ENCODE assay signal across 20 mouse cellular contexts in the genomic region with DNA sequence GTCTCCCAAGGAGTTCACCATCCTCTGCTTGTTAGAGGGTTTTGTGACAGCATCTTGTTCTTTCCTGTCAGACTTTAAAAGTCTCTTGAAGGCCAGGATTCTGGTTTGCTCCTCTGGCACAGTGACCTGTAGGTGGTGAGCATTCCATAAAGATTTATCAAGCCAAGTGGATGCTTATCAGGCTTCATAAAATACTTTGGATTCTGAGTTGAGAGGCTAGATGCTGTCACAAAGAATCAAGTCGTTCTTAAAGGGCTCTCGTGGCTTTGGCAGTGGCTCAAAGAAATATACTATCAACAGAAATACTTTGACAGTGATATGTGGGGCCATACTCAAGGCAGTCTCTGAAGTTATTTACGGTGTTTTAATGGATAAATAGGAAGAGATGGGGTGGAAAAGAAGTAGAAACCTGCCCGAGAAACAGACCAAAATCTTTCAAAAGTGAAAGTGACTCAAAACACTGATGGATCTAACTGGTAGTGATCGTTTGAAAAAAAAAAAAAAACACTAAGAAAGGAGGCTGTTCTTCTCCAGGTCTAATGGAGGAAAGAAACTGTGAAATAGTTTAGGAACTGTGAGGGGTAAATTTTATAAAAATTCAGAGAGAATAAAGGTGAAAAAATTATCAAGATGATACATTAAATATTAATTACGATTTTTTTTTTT.
DNase-seq lines count a peak whose midpoint lies in the region; ATAC-seq and TF ChIP-seq lines count a peak whose summit lies in the region.
"Had no signal": no experiment of that assay in that cellular context is flagged by ENCODE, and none has a peak within 500 bp of the region (broad histone marks: within the 10 kb centered on the region; RNA-seq: fewer than 3 reads in every experiment).

No protein-coding gene starts in this region.

- H3K79me2 ChIP-seq in myocyte (ENCODE audit: control insufficient read depth, insufficient read depth) = no peaks in the 10 kb centered on the region

- peak overlapping the region; percentile 54 for H3K4me2 ChIP-seq in heart, embryonic 13.5 days
- peak overlapping the region; percentile 30; the same call in 1 of the 2 replicates for H3K4me2 ChIP-seq in lung, embryonic 15.5 days
- H3K4me2 ChIP-seq in myocyte (ENCODE audit: low read depth) = peak overlapping the region; percentile 3
- H3K4me2 ChIP-seq: forebrain, embryonic 15.5 days; liver, embryonic 13.5 days; midbrain, embryonic 15.5 days had no signal

- H3K4me1 ChIP-seq in heart, embryonic 13.5 days = peaks cover 4% of the 10 kb centered on the region; the same call in 1 of the 2 replicates
- H3K4me1 ChIP-seq in lung, embryonic 15.5 days = no peaks in the 10 kb centered on the region
- H3K4me1 ChIP-seq in cerebellum, adult 2 months (ENCODE audit: control insufficient read depth, insufficient read depth, low read length) = no peaks in the 10 kb centered on the region
- H3K4me1 ChIP-seq: forebrain, embryonic 15.5 days; liver, embryonic 13.5 days; megakaryocyte, embryonic 14.5 days; midbrain, embryonic 15.5 days had no signal

- ATAC-seq in heart, embryonic 13.5 days (ENCODE audit: extremely low read depth, insufficient number of reproducible peaks, low FRiP score, low TSS enrichment) = no peak
- no peak; the same call in 1 of the 2 replicates for ATAC-seq in lung, embryonic 15.5 days (ENCODE audit: borderline replicate concordance, extremely low read depth, low FRiP score, low TSS enrichment)
- ATAC-seq: forebrain, embryonic 15.5 days; hindbrain, embryonic 16.5 days; intestine, postnatal 0 days; midbrain, embryonic 15.5 days had no signal

- H3K4me3 ChIP-seq in heart, embryonic 13.5 days = peak overlapping the region; percentile 18
- no peak overlapping the region for H3K4me3 ChIP-seq in lung, embryonic 15.5 days
- no peak overlapping the region for H3K4me3 ChIP-seq in myocyte
- no peak overlapping the region for H3K4me3 ChIP-seq in cerebellum, adult 2 months (replicated peaks; ENCODE audit: insufficient read depth, low read depth, low read length)
- H3K4me3 ChIP-seq: forebrain, embryonic 15.5 days; layer of hippocampus, adult 2 months; liver, embryonic 13.5 days; megakaryocyte, embryonic 14.5 days; midbrain, embryonic 15.5 days had no signal

- TF ChIP-seq POLR2A in myocyte (IDR thresholded peaks at IDR 0.05; ENCODE audit: insufficient read length, low read depth) = no peak
- TF ChIP-seq POLR2A in cerebellum, adult 2 months (IDR thresholded peaks at IDR 0.05; ENCODE audit: borderline replicate concordance, insufficient read depth, low read length) = no peak

- WGBS in heart, embryonic 13.5 days = 34% methylated on average over 6 of the region's 6 CpGs
- WGBS in lung, embryonic 15.5 days = 31% methylated on average over 6 of the region's 6 CpGs
- 18% methylated on average over 6 of the region's 6 CpGs for WGBS in cerebellum, adult 2 months

- no peak overlapping the region for H3K9ac ChIP-seq in heart, embryonic 13.5 days
- H3K9ac ChIP-seq in lung, embryonic 15.5 days = no peak overlapping the region
- H3K9ac ChIP-seq: forebrain, embryonic 15.5 days; liver, embryonic 13.5 days; midbrain, embryonic 15.5 days had no signal

- no peak for DNase-seq in heart, postnatal 4 days
- DNase-seq in Muller cell, postnatal 12 days (ENCODE audit: inconsistent ontology term) = peak; percentile 57
- DNase-seq in layer of hippocampus, postnatal 36 days = no peak
- no peak for DNase-seq in kidney, postnatal 10 days
- no peak for DNase-seq in cerebellum, adult 2 months
- DNase-seq: cerebellum, adult 11 months; cerebellum, postnatal 36 days; heart, postnatal 10 days; liver, embryonic 13.5 days; right cerebral cortex, postnatal 25 days had no signal

- H3K36me3 ChIP-seq in heart, embryonic 13.5 days = no peaks in the 10 kb centered on the region
- H3K36me3 ChIP-seq in lung, embryonic 15.5 days = no peaks in the 10 kb centered on the region
- no peaks in the 10 kb centered on the region for H3K36me3 ChIP-seq in myocyte (ENCODE audit: control insufficient read depth, insufficient read depth)
- H3K36me3 ChIP-seq: forebrain, embryonic 15.5 days; liver, embryonic 13.5 days; midbrain, embryonic 15.5 days had no signal

- TF ChIP-seq CTCF in cerebellum, adult 2 months (IDR thresholded peaks at IDR 0.05; ENCODE audit: borderline replicate concordance, insufficient read depth, low read depth, low read length) = no peak

- no peak overlapping the region for H3ac ChIP-seq in myocyte (ENCODE audit: control insufficient read depth, insufficient read length)

- H3K27ac ChIP-seq in heart, embryonic 13.5 days (replicated peaks) = no peak overlapping the region
- H3K27ac ChIP-seq in lung, embryonic 15.5 days = no peak overlapping the region
- no peak overlapping the region for H3K27ac ChIP-seq in cerebellum, adult 2 months (ENCODE audit: insufficient read depth, low read length)
- H3K27ac ChIP-seq: forebrain, embryonic 15.5 days; kidney, postnatal 0 days; layer of hippocampus, adult 2 months; liver, embryonic 13.5 days; midbrain, embryonic 15.5 days had no signal

- H3K27me3 ChIP-seq in heart, embryonic 13.5 days (replicated peaks) = no peaks in the 10 kb centered on the region
- no peaks in the 10 kb centered on the region for H3K27me3 ChIP-seq in lung, embryonic 15.5 days
- H3K27me3 ChIP-seq in myocyte (ENCODE audit: control insufficient read depth, insufficient read depth, insufficient read length) = no peaks in the 10 kb centered on the region
- no peaks in the 10 kb centered on the region for H3K27me3 ChIP-seq in cerebellum, adult 2 months (ENCODE audit: control insufficient read depth, insufficient read depth, low read length)
- H3K27me3 ChIP-seq: forebrain, embryonic 15.5 days; liver, embryonic 13.5 days; megakaryocyte, embryonic 14.5 days; midbrain, embryonic 15.5 days had no signal

- no peaks in the 10 kb centered on the region for H3K9me3 ChIP-seq in heart, embryonic 13.5 days
- H3K9me3 ChIP-seq in lung, embryonic 15.5 days = no peaks in the 10 kb centered on the region
- H3K9me3 ChIP-seq: forebrain, embryonic 15.5 days; liver, embryonic 13.5 days; megakaryocyte, embryonic 14.5 days; midbrain, embryonic 15.5 days had no signal

TF ChIP-seq in myocyte, 11 proteins besides CTCF, POLR2A, EP300 and RAD21:
- TF ChIP-seq MYOG (IDR thresholded peaks at IDR 0.05; ENCODE audit: control insufficient read depth in 1 of 3, insufficient read depth in 1 of 3, insufficient read length in 2 of 3, low read depth in 2 of 3) (no peak), CEBPB (IDR thresholded peaks at IDR 0.05; ENCODE audit: insufficient read depth, poor library complexity, severe bottlenecking) (no peak), TCF12 (IDR thresholded peaks at IDR 0.05; ENCODE audit: insufficient read depth, poor library complexity, severe bottlenecking) (no peak), E2F4 (IDR thresholded peaks at IDR 0.05; ENCODE audit: insufficient read depth) (no peak), TCF3 (IDR thresholded peaks at IDR 0.05; ENCODE audit: insufficient read length, low read depth) (no peak), MYOD1 (IDR thresholded peaks at IDR 0.05; ENCODE audit: control insufficient read depth in 1 of 3, insufficient read length in 2 of 3, low read depth in 2 of 3) (no peak), REST (IDR thresholded peaks at IDR 0.05; ENCODE audit: insufficient read depth, insufficient read length) (no peak), POLR2AphosphoS2 (IDR thresholded peaks at IDR 0.05; ENCODE audit: insufficient read length, low read depth) (no peak), MAX (IDR thresholded peaks at IDR 0.05; ENCODE audit: low read depth) (no peak), SRF (IDR thresholded peaks at IDR 0.05; ENCODE audit: control insufficient read depth, insufficient read length, low read depth) (no peak), USF1 (IDR thresholded peaks at IDR 0.05; ENCODE audit: low read depth) (no peak)

Comparison
In these comparisons a context has a peak if more than half of its experiments do, and no peak if none do; other contexts are left out.
1. H3K4me2 ChIP-seq: peak in every context shown above with its lines; median percentile 54 in heart, embryonic 13.5 days; 30 in lung, embryonic 15.5 days; 3 in myocyte.